Mouse (Mus musculus) embryonic fibroblast, embryonic 13.5 days (primary cell): ENCODE measurements around the gene Ttll13. TPM values are rescaled to one million over a fixed set of nuclear protein-coding genes. Genes with fewer than 3 reads are reported as not detected.

Experiments
- H3K27ac ChIP-seq: 2 replicates; pipeline ENCODE4 v1.5.1; 2012; ENCODE audit warnings: low read length, control low read depth, inconsistent platforms; ENCODE audit not compliant: insufficient read depth
- H3K4me1 ChIP-seq: 2 replicates; pipeline ENCODE4 v1.6.1; 2011; ENCODE audit warnings: low read length; ENCODE audit not compliant: control insufficient read depth, insufficient read depth
- H3K4me3 ChIP-seq: 2 replicates; pipeline ENCODE4 v1.5.1; 2011; ENCODE audit warnings: mild to moderate bottlenecking, control low read depth, low read length; ENCODE audit not compliant: insufficient read depth
- CTCF ChIP-seq: IDR thresholded peaks from 2 replicates; pipeline ENCODE4 v1.5.1; 2011; ENCODE audit warnings: mild to moderate bottlenecking, control low read depth, low read length, moderate library complexity, borderline replicate concordance; ENCODE audit not compliant: insufficient read depth
- POLR2A ChIP-seq: IDR thresholded peaks from 2 replicates; pipeline ENCODE4 v1.6.1; 2011; ENCODE audit warnings: low read depth, mild to moderate bottlenecking, control low read depth, low read length, moderate library complexity
- polyA plus RNA-seq: library from polyadenylated mRNA; stranded (reverse); fragments of >200 nt; gene quantifications from 2 replicates; pipeline ENCODE4 v1.2.4, GENCODE M21; 2011; ENCODE audit warnings: low read depth; ENCODE audit not compliant: missing spikeins, insufficient read length

The Ttll13 gene
- polyA plus RNA-seq, 1 experiment = 0.63 TPM

DNA sequence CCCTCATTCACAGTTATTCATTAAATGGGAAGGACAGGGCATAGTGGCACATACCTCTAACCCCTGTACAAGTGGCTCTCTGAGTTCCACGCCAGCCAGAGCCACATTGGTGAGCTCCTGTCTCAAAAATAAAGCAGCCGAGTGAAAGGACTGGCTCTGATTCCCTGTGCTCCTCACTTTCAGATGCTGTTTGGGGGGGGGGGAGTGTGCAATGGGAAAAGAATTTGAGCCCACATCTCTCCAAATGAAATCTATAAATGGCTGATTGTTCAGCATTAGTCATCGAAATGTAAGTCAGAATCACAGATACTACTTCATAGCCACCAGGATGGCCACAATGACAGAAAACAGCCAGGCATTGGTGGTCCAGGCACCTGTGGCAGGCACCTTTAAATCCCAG lies 50.9 kb downstream of the Ttll13 start:
- Histone ChIP-seq H3K4me1 (peaks cover 9% of the 10 kb centered on the region), H3K4me3 (peak overlapping the region; percentile 31; the same call in 1 of the 2 replicates), H3K27ac (peak overlapping the region; percentile 76)
- no peak for TF ChIP-seq POLR2A
- TF ChIP-seq CTCF = no peak

DNA sequence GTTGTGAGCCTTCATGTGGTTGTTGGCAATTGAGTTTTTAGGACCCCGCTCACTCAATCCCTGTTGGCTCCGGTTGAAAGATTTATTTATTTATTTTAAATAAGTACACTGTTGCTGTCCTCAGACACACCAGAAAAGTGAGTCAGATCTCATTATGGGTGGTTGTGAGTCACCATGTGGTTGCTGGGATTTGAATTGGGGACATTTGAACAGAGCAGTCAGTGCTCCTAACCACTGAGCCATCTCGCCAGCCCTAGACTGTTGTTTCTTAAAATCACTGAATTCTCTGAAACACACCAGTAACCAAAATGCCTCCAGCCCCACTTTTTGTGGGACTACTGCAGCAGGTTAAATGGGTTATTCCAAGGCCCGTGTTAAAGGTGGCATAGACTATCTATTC lies 52.6 kb downstream of the Ttll13 start:
- Histone ChIP-seq H3K4me3 (no peak overlapping the region), H3K4me1 (peaks cover 9% of the 10 kb centered on the region), H3K27ac (no peak overlapping the region)
- TF ChIP-seq CTCF (no peak), POLR2A (no peak)

DNA sequence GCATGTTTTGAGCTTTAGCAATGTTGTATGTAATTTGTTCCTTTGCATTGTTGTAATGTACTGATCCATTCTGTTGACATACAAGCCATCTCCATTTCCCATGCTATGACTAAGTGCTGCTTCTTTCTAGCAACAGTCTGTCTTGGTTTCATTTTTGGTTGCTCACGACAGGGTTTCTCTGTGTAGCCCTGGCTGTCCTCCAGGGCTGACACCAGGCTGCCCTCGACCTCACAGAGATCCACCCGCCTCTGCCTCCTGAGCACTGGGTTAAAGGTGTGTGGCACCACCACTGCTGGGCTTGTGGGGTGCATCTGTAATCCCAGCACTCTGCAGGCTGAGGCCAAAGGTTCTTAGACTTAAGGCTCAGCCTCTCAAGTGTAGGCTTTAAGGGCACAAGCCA lies 53.4 kb downstream of the Ttll13 start:
- H3K4me1 ChIP-seq = peaks cover 9% of the 10 kb centered on the region
- no peak overlapping the region for H3K4me3 ChIP-seq
- TF ChIP-seq POLR2A (no peak), CTCF (no peak)
- H3K27ac ChIP-seq = no peak overlapping the region

DNA sequence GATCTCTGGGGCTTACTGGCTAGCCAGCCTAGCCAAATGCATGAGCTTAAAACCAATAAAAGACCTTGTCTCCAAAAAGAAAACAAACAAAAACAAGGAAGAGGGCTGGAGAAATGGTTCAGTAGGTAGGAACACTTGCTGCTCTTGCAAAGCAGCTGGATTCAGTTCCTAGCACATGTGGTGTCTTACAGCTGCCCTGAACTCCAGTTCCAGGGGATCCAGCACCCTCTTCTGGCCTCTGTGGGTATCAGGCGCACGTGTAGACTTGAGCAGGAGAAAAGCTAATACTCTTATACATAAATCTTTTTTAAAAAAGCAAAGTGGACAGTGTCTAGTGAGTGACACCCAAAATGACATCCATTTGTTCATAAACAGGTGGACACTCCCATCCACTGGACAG lies 55.3 kb downstream of the Ttll13 start:
- no peak for TF ChIP-seq CTCF
- TF ChIP-seq POLR2A = no peak
- peaks cover 7% of the 10 kb centered on the region for H3K4me1 ChIP-seq
- H3K4me3 ChIP-seq = no peak overlapping the region
- no peak overlapping the region for H3K27ac ChIP-seq

DNA sequence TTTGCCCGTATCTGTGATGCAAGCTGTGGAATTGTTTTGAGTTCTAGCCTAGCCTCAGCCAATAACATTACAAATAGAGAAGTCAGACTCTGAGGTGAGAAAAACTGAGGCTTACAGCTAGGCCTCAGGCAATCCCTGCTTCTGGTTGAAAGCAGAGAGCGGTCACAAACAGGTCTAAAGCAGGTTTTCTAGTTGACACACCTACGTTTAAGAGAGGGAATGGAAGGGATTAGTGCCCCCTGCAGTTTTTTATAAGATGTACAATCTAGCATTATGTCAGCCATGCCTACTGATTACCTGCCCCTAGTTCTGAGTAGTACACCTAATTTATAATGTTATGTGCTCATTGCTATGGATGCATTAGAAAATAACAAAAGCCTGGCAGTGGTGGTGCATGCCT lies 61.6 kb downstream of the Ttll13 start:
- TF ChIP-seq CTCF = no peak
- TF ChIP-seq POLR2A = no peak
- Histone ChIP-seq H3K4me1 (no peaks in the 10 kb centered on the region), H3K27ac (no peak overlapping the region), H3K4me3 (no peak overlapping the region)

Other genes starting within 250 kb of the Ttll13 start
- 7.7 and 8.7 TPM in 2 replicates for gene Zfp710, start 221.6 kb upstream of the Ttll13 start, polyA plus RNA-seq
- gene Idh2, start 131.0 kb upstream of the Ttll13 start, polyA plus RNA-seq = 84.2 and 116 TPM in 2 replicates
- gene Sema4b, start 59.5 kb upstream of the Ttll13 start, polyA plus RNA-seq = 6.4 and 8.0 TPM in 2 replicates
- gene Cib1, start 13.6 kb upstream of the Ttll13 start, polyA plus RNA-seq = 33.3 and 35.1 TPM in 2 replicates
- 1.8 and 2.2 TPM in 2 replicates for gene Gdpgp1, start 13.5 kb upstream of the Ttll13 start, polyA plus RNA-seq
- 15.8 and 17.4 TPM in 2 replicates for gene Ngrn, start 14.8 kb downstream of the Ttll13 start, polyA plus RNA-seq
- 10.7 and 12.0 TPM in 2 replicates for gene Vps33b, start 23.3 kb downstream of the Ttll13 start, polyA plus RNA-seq
- 94.6 and 124 TPM in 2 replicates for gene Prc1, start 48.1 kb downstream of the Ttll13 start, polyA plus RNA-seq
- gene Rccd1, start 78.1 kb downstream of the Ttll13 start, polyA plus RNA-seq = 11.8 and 19.0 TPM in 2 replicates
- 34.4 and 46.6 TPM in 2 replicates for gene Unc45a, start 94.6 kb downstream of the Ttll13 start, polyA plus RNA-seq
- gene Hddc3, start 96.7 kb downstream of the Ttll13 start, polyA plus RNA-seq = 12.2 and 15.4 TPM in 2 replicates
- 47.6 and 55.1 TPM in 2 replicates for gene Man2a2, start 125.0 kb downstream of the Ttll13 start, polyA plus RNA-seq
- 7.5 and 7.9 TPM in 2 replicates for gene Fes, start 141.6 kb downstream of the Ttll13 start, polyA plus RNA-seq
- 71.5 and 83.7 TPM in 2 replicates for gene Furin, start 159.1 kb downstream of the Ttll13 start, polyA plus RNA-seq